19 mouse cellular contexts compared by ENCODE assay signal in the genomic region with DNA sequence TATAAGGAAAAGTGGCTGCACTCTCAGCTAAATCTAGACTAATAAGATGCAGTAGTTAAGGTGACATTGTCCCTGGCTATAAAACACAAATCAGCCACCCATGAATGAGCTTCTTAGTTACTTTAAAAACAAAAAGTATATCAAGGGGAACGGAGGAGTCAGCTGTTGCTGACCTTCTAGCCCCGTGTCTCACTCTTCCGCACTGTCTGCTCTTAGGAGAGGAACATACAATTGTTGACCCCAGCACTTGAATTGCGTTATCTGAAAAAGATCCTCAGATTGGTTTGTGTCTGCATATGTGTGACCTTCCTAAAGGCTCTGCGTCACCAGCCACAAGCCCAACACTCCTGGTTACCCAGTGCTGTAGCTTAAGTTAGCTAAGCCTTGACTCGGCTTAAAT.
"Had no signal": no experiment of that assay in that cellular context is flagged by ENCODE, and none has a peak within 500 bp of the region (broad histone marks: within the 10 kb centered on the region; RNA-seq: fewer than 3 reads in every experiment).

No protein-coding gene starts in this region.

- H3K4me2 ChIP-seq: lung, embryonic 14.5 days; midbrain, embryonic 12.5 days; neural tube, embryonic 13.5 days; neural tube, embryonic 15.5 days had no signal

- H3K9me3 ChIP-seq: midbrain, embryonic 10.5 days; midbrain, embryonic 12.5 days; neural tube, embryonic 13.5 days; neural tube, embryonic 15.5 days had no signal

- H3K4me1 ChIP-seq: midbrain, embryonic 10.5 days; midbrain, embryonic 12.5 days; neural tube, embryonic 13.5 days; neural tube, embryonic 15.5 days had no signal

- DNase-seq: lung, adult 18-20 months; lung, embryonic 14.5 days; lung, postnatal 10 days; lung, postnatal 4 days; midbrain, embryonic 14.5 days; retina, postnatal 1 day; right cerebral cortex, adult 18-20 months; right cerebral cortex, postnatal 25 days; right cerebral cortex, postnatal 4 days; spleen, adult 18-20 months; thymus, adult 18-20 months; thymus, postnatal 14 days; thymus, postnatal 36 days had no signal

- H3K9ac ChIP-seq: lung, embryonic 14.5 days; midbrain, embryonic 12.5 days; neural tube, embryonic 13.5 days; neural tube, embryonic 15.5 days had no signal

- H3K4me3 ChIP-seq: midbrain, embryonic 10.5 days; midbrain, embryonic 12.5 days; myocyte; neural tube, embryonic 13.5 days; neural tube, embryonic 15.5 days had no signal

- ATAC-seq: midbrain, embryonic 16.5 days had no signal

- H3K36me3 ChIP-seq: midbrain, embryonic 10.5 days; midbrain, embryonic 12.5 days; neural tube, embryonic 13.5 days; neural tube, embryonic 15.5 days had no signal

- H3K27ac ChIP-seq: midbrain, embryonic 10.5 days; midbrain, embryonic 12.5 days; neural tube, embryonic 13.5 days; neural tube, embryonic 15.5 days had no signal

- H3K27me3 ChIP-seq: midbrain, embryonic 12.5 days; neural tube, embryonic 13.5 days; neural tube, embryonic 15.5 days had no signal
